Mouse (Mus musculus): ENCODE measurements around the gene Vwa3b.

Vwa3b gene

DNA sequence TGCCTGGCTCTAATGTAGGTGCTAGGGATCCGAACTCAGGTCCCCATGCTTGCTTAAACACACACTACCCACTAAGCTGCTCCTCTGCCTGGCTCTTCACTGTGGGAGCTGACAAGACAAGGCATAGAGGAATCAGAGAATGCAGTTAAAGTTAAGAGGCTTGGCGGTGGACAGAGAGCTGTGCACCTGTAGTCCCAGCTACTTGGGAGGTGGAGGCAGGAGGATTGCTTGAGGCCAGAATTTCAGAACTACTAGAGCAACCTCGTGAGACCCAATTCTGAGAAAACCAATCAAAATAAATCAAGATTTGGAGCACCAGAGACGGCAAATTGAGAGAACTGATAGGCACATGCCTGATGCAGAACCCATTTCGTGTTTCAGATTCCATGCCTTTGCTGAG, 36.7 kb downstream of the Vwa3b start:
- DNase-seq (ENCODE audit: low spot score in 2 of 2), result no peak

DNA sequence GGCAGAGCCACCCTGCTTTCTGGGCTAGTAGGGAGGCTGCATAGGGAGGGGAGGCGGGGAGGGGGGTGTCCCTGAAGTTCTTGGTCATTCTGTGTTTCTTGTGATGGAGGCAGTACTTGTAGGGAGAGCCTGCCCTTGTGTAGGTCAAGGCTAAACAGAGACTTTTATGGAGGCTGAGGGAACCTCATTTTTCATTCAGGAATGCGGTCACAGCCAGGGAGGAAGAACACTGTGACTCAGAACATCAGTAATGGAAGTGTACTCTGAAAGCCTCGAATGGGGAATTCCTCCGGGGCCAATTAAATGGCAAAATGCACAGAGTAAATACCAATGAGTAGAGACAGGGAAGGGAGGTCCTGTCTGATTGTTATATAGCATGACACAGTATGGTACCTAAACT, 37.4 kb downstream of the Vwa3b start:
- DNase-seq (ENCODE audit: low spot score in 2 of 2), result no peak

DNA sequence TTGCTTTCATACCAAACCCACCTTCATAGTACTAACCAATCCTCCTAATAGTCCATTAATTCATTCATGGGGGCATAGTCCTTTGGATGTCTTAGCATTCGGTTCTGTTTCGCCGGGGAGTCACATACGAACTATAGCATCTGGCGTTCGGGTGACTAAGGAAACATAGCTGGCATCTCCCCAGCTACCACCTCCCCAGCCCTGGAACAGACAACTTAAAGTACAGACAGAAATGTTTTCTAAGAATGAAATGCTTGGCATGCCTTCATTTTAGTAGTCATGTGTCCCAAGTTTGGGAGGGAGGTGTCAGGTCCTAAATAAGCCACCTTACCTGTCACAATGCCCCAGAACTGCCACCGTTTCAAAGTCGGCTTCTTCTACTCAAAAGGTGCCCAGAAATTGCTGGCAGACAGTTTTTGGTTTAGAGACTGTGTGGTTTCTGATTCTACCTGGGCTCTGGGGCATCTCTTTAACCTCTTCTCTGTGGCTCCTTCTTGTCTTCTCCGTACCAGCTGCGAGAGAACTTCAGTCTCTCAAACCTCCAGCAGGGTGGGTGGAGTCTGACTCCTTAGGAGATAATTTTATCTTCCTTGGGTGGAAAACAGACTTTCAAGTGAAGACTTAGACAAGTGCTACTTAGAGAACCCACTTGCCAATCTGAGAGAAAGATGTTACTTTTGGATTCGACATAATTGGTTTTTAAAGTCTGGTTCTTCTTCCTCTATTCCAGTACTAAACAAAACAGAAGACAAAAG, 39.4 kb downstream of the Vwa3b start:
- peak; percentile 26 to 63 for DNase-seq (ENCODE audit: low spot score in 2 of 2)

DNA sequence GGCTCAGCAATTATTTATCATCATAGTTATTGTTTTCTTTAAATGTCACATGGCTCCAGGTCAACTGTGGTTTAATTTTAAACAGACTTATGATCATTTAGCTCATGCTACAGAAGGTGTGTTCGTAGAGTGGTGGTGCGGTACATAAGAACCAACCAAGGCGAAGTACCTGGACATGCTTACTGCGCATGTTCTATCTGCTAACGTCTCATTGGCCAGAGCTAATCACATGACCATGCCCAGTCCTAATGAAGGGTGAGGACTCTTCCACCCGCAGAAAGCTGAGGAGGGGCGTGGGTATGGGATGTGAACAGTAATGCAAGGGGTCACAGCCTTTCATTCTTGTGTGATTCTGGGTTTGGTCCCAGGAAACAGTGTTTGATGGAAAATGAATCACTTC, 49.4 kb downstream of the Vwa3b start:
- DNase-seq (ENCODE audit: low spot score in 2 of 2), result no peak

DNA sequence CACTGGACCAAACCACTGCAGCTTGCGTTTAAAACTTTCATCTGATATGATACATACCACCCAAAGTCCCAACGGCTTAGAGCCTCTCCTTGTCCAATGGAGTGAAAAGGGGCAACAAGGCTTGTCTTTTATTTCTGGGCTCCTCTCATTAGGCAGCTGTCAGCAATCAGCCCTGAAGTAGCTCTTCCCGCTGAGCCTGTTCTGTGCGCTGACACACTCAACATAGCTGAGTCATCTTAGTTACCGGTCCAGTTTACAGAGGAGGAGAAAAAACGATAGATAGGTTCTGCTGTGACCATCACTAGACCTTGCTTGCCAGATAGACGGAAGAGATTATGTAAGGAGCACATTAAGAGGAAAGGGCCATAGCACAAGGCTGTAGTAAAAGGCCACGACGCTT, 50.9 kb downstream of the Vwa3b start:
- DNase-seq (ENCODE audit: low spot score in 2 of 2), result peak in 1 of 2 experiments; percentile 30

DNA sequence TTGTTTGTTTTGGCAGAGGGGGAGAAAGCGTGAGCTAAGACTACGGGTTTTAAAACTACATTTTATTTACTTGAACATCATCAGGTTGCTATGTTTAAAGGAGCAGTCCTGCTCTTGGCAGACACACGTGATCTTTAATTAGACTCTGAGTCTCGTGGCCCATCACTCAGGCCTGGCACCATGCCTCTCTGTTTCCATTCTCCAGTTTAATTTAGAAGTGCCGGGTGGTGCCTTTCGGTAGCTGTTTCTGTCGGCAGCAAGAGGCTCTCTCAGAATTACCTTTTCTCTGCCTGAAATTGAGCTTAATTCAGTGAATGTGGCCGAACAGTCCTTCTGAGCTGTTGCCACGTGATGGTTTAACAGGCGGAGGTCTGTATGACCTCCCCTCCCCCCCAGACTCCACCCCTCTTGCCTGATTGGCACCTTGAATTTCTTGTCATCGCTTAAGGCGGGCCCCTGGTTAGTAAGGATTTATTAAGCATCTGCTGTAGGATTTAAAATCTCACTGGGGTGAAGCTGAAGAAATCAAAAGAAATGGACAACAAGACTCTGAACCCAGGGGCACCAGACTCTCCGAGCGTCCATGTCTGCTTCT, 51.7 kb downstream of the Vwa3b start:
- peak; percentile 44 to 86 for DNase-seq (ENCODE audit: low spot score in 2 of 2)

DNA sequence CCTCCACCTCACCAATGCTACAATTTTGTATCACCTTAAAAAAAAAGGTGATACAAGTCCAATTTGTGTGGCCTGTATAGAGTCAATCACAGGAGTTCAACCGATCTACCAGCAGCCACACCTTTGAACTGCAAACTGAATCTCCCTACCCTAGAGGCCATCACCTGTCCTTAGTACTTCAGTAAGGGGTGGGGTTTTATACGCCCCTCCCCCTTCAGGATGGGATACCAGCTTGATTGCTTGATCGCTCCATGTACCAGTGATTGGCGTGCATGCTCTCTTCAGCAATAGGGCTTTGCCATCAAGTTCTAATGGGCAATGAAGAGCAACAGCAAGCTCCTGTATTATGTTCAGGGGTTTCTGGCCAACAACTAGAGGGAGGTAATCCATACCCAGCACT, 54.0 kb downstream of the Vwa3b start:
- no peak for DNase-seq (ENCODE audit: low spot score in 2 of 2)

DNA sequence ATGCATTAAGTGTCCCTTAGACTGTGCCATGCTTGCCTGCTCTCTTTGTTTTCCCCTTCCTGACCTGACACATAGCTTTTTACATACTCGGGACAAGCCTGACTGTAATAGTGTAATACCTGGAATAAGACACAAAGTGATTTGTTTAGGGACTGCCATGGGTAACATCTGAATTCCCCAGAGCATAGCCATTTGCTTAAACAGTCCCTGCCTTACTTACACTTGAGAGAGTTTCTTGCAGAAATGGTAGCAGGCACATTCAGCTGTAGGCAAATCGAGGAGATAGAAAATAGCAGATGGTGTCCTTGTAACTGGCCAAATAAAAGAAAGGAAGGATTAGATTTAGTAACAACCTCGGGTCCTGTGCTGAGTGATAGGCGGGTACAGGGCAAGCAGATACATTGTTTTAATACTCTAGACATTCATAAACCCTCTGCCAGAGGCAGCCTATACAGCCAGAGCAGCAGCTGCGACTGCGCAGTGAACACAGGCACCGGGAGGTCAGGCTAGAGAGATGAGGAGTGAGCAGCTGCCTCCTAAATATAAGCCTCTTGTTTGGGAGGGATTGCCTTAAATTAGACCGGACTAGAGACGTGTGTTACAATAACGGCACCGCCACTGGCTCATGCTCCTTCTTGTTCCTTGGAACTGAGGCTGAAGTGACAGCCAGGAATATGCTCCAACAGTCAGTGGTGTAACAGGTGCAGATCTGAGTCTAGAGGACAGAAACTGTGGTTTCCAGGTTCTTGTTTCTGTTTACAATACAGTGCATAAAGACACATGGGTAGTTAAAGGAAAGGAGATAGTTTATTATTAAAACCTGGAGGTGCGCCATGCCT, 55.2 kb downstream of the Vwa3b start:
- DNase-seq (ENCODE audit: low spot score in 2 of 2), result peak in 1 of 2 experiments; percentile 26

DNA sequence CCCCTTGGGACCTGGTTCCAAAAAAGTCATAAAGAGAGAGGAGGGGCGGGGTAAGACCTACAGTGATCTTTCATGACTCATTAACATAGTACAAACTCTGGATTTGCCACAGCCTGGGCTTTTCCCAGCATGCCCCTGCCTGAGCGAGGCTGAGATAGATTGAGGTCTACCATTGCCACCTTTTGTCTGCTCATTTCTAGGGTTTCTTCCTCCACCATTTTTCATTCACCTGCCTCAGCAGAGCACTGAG, 55.7 kb downstream of the Vwa3b start:
- DNase-seq (ENCODE audit: low spot score in 2 of 2), result no peak

DNA sequence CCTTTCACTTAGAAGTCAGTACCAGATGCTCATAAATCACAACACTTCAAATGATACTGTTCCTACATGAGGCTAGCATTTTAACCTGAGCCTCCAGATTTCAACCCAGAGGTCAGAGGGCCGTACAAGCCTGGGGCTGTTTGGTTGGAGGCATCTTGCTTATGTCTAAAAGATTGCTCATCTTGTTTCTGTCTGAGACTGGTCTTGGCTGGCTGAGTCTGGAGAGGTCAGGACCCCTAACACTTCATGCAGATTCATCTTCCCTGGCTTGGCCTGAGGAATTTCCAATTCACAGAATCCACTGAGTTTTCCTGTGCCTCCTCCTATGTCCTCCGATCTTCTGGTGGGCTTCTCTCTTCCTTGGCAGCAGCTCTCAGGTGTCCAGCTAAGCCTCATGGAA, 57.7 kb downstream of the Vwa3b start:
- DNase-seq (ENCODE audit: low spot score in 2 of 2), result no peak

DNA sequence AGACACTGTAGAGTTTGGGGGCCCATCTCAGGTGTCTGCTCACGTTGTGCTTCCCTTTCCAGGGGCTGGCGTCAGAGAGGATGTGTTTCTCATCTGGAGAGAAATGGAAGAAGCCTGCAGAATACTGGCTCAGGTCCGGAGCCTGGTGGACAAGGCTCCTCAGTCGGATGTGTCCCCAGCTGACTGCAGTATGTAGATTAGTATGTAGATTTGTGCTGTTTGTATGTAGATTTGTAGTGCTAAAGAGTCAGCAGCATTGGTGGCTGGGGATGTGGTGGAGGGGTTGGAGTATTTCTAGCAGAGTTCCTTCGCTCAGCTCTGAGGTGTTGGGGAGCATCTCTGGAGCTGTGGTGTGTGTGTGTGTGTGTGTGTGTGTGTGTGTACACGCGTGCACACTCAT, 58.8 kb downstream of the Vwa3b start:
- DNase-seq (ENCODE audit: low spot score in 2 of 2), result no peak

DNA sequence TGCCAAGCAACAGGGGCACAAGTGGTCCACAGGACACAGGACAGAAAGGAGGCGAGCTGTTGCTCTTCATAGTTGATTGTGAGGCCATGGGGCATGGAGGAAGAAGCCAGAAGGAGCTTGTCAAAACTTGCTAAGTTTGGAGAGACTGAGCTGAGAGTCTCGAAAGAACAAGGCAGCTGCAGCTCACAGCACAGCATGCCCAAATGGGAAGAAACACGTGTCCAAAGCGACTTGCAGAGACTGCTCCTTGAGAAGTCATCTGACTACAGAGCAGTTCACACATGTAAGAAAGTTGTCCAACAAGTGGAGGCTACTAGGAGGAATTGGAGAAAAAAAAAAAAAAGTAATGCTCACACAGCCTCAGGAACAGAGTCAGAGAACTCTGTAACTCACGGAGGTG, 62.8 kb downstream of the Vwa3b start:
- no peak for DNase-seq (ENCODE audit: low spot score in 2 of 2)

DNA sequence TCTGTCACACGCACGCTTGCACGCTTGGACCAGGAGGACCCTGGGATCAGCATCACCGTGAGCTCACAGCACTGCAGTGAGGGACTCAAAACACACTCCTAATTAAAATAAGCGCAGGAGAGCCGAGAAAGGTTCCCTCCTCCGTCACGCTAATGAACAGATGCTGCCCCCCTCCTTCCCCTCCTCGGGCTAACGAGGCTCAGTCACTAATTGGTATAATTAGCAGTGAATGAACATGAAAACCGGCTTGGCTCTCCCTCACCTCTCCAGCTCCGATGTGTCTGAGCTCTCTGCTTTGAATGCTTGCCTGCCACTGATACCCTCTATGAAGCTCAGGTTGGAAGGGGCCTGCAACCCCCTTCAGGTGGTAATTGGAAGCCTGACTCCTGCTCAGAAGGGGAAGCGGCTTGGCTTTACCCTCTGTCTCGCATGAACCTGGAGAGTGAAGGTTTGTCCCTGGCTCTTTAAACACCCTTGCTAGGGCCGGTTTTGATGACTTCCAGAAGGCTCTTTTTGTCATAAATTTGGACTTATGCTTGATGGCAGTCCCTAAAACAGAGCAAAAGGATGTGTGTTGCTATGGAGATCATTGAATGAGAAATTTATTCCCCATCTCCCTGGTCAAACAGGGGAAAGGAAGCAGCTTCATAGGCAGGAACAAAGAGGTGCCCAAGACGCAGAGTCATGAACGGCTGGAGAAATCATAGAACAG, 71.1 kb downstream of the Vwa3b start:
- no peak for DNase-seq (ENCODE audit: low spot score in 2 of 2)

DNA sequence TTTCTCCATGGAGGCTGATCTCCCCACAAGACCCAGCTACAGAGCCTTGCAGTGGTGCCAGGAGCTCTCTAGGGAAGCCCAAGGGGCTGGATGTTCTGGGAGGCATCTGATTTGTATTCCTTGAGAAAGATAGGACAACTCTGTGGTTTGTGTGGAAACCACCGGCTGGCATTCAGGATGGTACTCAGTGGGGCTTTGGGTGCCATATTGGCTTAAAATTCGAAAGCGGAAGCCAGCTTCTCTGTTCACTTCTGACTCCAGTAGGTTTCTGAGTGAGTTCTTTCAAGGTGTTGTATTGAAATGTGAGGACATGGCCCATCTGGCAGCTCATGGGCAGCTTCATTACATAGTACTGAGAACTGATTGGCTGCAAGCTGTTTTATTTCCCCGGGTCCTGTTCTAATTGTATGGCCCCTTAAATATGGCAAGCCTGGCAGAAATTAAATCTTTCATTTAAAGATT, 71.7 kb downstream of the Vwa3b start:
- DNase-seq (ENCODE audit: low spot score in 2 of 2), result no peak

DNA sequence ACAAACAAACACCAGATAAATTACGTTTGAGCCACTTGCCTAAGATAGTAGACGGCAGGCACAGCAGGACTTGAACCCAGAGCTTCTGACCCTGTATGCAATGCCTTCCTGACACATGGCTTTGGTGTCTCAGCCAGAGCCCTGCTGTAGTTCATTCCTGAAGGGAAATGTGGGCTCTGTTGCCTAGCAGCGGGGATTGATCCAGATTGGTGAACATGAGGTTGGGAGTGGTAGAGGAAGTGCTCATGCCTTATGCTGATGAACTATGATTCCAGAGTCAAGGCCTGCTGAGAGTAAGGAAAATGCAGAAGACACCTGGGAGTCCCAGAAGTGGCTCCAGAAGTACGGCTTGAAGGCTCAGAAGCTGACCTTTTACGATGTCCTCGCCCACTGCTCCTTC, 74.0 kb downstream of the Vwa3b start:
- DNase-seq (ENCODE audit: low spot score in 2 of 2), result no peak

DNA sequence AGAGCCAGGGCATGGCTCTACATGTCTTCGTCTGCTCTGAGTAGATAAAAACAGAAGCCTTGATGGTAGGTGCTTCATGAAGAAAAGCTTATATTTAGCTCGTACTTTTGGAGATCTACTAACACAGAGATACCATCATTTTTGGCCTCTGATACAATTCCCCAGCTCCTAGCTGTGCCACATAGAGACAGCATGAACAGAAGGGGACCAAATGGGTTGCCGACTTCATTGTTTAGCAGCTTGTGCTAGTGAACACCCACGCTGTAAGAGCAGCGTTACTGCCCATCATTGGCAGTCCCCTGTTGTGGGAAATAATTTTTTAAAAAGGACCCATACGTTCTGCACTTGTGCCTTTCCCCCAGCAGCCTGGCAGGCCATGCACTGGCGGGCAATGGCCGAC, 74.6 kb downstream of the Vwa3b start:
- DNase-seq (ENCODE audit: low spot score in 2 of 2), result no peak

DNA sequence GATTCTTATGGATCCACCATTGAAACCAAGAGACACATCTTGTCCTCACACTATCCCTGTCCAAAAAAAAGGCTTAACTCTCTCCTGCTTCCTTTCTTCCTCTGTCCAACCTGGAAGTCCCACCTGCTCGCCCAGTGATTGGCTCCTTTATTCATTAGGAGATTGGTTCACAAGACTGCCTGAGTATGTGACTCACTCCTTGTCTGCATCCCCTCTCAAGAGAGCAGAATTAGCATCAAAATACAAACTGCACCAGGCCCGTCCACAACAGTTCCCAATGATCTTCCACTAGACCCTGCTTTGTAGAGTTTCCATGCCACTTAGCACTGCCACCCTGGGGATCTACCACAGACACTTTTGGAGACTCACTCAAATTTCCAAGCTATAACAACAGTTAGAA, 75.3 kb downstream of the Vwa3b start:
- DNase-seq (ENCODE audit: low spot score in 2 of 2), result no peak

DNA sequence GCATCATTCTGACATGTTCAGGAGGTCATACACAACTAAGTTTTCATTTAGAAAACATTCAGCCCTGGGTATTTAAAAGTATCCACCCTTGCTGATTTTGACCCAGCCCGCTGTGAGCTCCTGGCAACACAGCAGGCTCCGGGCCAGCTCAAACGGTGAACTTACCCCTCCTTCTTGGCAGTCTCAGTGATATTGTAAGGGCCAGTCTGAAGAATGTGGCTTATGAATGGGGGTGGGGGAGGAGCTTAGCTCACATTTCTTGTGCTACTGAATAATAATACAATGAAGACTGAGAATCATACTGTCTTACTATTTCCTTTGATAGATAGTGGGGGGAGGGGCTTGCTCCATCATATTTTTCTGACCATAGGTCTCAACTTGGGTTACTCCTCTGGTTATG, 78.8 kb downstream of the Vwa3b start:
- DNase-seq (ENCODE audit: low spot score in 2 of 2), result no peak

DNA sequence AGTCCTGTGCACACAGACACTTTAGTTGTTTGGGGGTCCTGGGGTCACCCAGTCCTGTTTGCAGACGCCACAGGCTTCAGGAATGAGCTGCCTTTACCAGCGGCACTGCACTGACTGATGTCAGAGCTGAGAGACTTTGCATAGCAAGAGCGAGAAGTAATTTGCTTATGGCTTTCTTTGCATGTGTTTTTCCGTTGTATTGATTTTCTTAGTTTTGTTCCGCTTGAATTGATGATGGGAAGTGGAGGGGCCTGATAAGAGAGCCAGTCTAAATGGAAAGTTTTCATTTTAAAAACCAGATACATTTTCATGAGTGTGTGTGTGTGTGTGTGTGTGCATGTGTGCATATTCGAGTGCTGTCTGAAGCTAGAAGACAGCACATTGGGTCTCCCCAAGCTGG, 87.4 kb downstream of the Vwa3b start:
- DNase-seq (ENCODE audit: low spot score in 2 of 2), result no peak

DNA sequence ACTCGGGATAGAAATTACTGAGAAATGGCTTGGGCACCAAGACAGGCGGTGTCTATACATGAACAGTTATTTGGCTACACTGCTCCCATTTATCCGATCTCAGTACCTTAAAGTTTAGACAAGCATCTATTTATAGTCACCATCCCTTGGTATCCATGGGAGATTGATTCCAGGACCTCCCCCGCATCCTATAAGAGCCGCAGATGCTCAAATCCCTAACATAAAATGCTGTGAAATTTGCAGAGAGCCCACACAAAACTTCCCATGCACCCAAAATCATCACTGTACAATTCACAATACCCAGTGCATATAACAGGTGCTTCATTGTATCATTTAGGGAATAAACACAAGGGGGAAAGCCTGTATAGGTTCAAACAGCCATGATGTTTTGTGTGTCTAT, 89.5 kb downstream of the Vwa3b start:
- no peak for DNase-seq (ENCODE audit: low spot score in 2 of 2)

DNA sequence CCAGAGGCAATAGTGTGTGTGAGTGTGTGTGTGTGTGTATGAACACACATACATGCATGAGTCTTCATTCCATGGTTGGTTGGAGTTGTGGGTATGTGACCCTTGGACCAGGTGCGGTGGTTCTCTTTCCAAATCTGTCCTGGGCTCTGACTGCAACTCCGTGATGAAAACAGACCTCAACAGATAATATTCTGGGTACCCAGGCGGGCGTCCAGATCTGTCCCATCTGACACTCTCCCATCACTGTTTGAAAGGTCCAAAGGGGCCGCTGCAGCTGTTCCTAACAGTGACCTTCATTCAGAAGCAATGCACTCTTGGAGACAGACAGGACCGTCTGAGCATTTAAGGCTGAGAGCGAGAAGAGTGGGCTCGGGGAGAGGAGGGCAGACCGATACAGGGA, 90.2 kb downstream of the Vwa3b start:
- no peak for DNase-seq (ENCODE audit: low spot score in 2 of 2)

DNA sequence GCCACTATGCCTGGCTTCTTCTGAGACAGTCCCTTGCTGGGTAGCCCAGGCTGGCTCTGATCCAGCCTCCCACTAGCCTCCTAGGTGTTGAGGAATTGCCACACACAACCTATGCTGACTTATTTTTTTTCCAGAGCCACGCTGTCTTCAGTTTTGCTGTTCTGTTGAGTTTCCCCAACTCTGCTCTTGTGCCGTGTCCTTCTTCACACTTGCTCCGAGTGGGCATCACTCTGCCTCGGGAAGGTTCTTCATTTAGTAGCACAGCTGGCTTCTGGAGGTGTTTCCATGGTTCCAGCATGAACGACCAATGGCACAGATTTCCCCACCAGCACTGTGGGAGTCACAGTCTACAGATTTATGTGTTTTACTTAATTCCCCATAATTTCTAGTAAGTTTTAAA, 91.6 kb downstream of the Vwa3b start:
- DNase-seq (ENCODE audit: low spot score in 2 of 2), result peak in 1 of 2 experiments; percentile 32

DNA sequence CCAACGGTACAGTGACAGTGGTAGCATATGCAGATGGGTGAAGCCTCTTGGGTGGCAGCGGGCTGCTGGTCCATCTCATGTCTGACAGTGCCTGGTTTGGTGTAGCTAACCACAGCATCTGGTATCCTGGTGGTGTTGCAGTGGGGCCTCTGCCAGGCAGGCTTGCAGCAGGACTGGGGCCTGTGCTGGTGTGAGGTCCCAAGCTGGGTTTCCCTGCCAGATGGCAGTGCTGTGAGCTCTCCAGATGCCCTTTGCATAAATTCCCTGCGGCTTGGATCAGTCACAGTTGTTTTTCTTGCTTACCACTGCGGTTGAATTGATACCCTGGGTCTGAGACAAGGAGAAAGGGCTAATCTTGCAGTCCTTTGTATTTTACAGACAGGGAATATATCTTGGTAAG, 95.9 kb downstream of the Vwa3b start:
- no peak for DNase-seq (ENCODE audit: low spot score in 2 of 2)
